9 mouse cellular contexts compared by ENCODE assay signal in the genomic region with DNA sequence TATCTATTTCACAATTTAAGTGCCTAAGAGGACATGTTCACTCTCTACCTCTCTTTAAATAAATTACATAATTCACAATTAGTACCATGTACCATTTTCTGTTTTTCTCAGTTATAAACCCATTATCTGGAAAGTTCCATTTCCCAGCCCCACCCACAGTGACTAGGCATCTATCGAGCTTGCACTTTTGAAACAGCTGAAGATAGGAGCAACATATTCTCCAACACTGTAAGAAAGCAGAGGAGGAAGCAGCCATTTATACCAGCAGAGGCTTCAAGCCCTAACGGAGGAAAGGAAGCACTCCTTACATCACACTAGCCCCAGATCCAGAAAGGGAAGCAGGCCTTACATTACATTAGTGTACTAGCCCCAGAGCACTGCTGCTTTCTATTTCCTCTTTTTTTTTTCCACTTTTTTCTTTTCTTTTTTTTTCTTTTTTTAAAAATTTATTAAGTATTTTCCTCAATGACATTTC.
DNase-seq lines count a peak whose midpoint lies in the region; ATAC-seq and TF ChIP-seq lines count a peak whose summit lies in the region.
"Had no signal": no experiment of that assay in that cellular context is flagged by ENCODE, and none has a peak within 500 bp of the region (broad histone marks: within the 10 kb centered on the region; RNA-seq: fewer than 3 reads in every experiment).

No protein-coding gene starts in this region.

- H3K4me1 ChIP-seq in kidney, adult 2 months (ENCODE audit: control insufficient read depth, insufficient read depth, low read length) = no peaks in the 10 kb centered on the region
- H3K4me1 ChIP-seq in brown adipose tissue, adult 24 weeks (ENCODE audit: control insufficient read depth, insufficient read depth, insufficient read length, low read length) = no peaks in the 10 kb centered on the region
- H3K4me1 ChIP-seq in intestine, postnatal 0 days (replicated peaks; ENCODE audit: control insufficient read depth, insufficient read depth, low read length) = no peaks in the 10 kb centered on the region; the same call in 1 of the 2 replicates
- H3K4me1 ChIP-seq in small intestine, adult 2 months (ENCODE audit: control insufficient read depth, insufficient read depth, insufficient read length, low read length) = peaks cover 3% of the 10 kb centered on the region; the same call in 1 of the 2 replicates
- no peaks in the 10 kb centered on the region for H3K4me1 ChIP-seq in embryonic facial prominence, embryonic 10.5 days
- H3K4me1 ChIP-seq: embryonic facial prominence, embryonic 13.5 days had no signal

- H3K9ac ChIP-seq in intestine, postnatal 0 days (ENCODE audit: low read depth, low read length) = no peak overlapping the region
- H3K9ac ChIP-seq: embryonic facial prominence, embryonic 13.5 days had no signal

- DNase-seq in kidney, adult 2 months = peak; percentile 29
- DNase-seq in kidney, adult 8-10 months = no peak
- no peak for DNase-seq in embryo, embryonic 9.5 days (ENCODE audit: extremely low spot score)
- no peak for DNase-seq in MN1 (ENCODE audit: low spot score)
- DNase-seq in embryonic facial prominence, embryonic 10.5 days (ENCODE audit: low spot score) = no peak

- H3K9me3 ChIP-seq in intestine, postnatal 0 days (ENCODE audit: control insufficient read depth) = no peaks in the 10 kb centered on the region
- no peaks in the 10 kb centered on the region for H3K9me3 ChIP-seq in embryonic facial prominence, embryonic 10.5 days
- H3K9me3 ChIP-seq: embryonic facial prominence, embryonic 13.5 days had no signal

- whole genome bisulfite sequencing in kidney, adult 2 months = 43% methylated on average over 2 of the region's 2 CpGs
- 18% methylated on average over 2 of the region's 2 CpGs for WGBS in intestine, postnatal 0 days
- WGBS in small intestine, adult 2 months = 6% methylated on average over 2 of the region's 2 CpGs
- 74% methylated on average over 2 of the region's 2 CpGs for WGBS in embryonic facial prominence, embryonic 10.5 days

- no peak for TF ChIP-seq POLR2A in kidney, adult 2 months (IDR thresholded peaks at IDR 0.05; ENCODE audit: low read depth, low read length)
- no peak for TF ChIP-seq POLR2A in small intestine, adult 2 months (IDR thresholded peaks at IDR 0.05; ENCODE audit: low read depth, low read length)

- H3K4me2 ChIP-seq in intestine, postnatal 0 days (replicated peaks; ENCODE audit: low read depth) = no peak overlapping the region
- H3K4me2 ChIP-seq: embryonic facial prominence, embryonic 13.5 days had no signal

- H3K36me3 ChIP-seq in kidney, adult 2 months (ENCODE audit: control insufficient read depth, insufficient read depth, low read length) = no peaks in the 10 kb centered on the region
- H3K36me3 ChIP-seq in intestine, postnatal 0 days (ENCODE audit: control insufficient read depth, insufficient read depth) = peaks cover 10% of the 10 kb centered on the region; the same call in 1 of the 2 replicates
- peaks cover 10% of the 10 kb centered on the region; the same call in 1 of the 2 replicates for H3K36me3 ChIP-seq in small intestine, adult 2 months (ENCODE audit: control insufficient read depth, insufficient read depth, low read length)
- H3K36me3 ChIP-seq in embryonic facial prominence, embryonic 10.5 days (replicated peaks) = peaks cover 15% of the 10 kb centered on the region

- TF ChIP-seq CTCF in kidney, adult 2 months (conservative IDR thresholded peaks at IDR 0.05; ENCODE audit: insufficient read depth, insufficient read length, low read depth, low read length) = no peak
- TF ChIP-seq CTCF in intestine, postnatal 0 days (IDR thresholded peaks at IDR 0.05; ENCODE audit: low read depth) = no peak
- TF ChIP-seq CTCF in small intestine, adult 2 months (IDR thresholded peaks at IDR 0.05; ENCODE audit: extremely low read depth, insufficient read length, insufficient replicate concordance, low read depth, low read length) = no peak

- H3K4me3 ChIP-seq in kidney, adult 2 months (ENCODE audit: insufficient read depth, low read depth, low read length) = no peak overlapping the region
- H3K4me3 ChIP-seq in brown adipose tissue, adult 24 weeks (ENCODE audit: insufficient read depth, low read depth, low read length) = no peak overlapping the region
- H3K4me3 ChIP-seq in intestine, postnatal 0 days (ENCODE audit: low read depth, low read length) = no peak overlapping the region
- no peak overlapping the region for H3K4me3 ChIP-seq in small intestine, adult 2 months (ENCODE audit: low read depth, low read length)
- H3K4me3 ChIP-seq in embryonic facial prominence, embryonic 10.5 days = no peak overlapping the region
- H3K4me3 ChIP-seq: embryonic facial prominence, embryonic 13.5 days had no signal

- no peak overlapping the region for H3K27ac ChIP-seq in kidney, adult 2 months (ENCODE audit: insufficient read depth, low read depth, low read length)
- H3K27ac ChIP-seq in brown adipose tissue, adult 24 weeks (replicated peaks; ENCODE audit: low read depth, low read length) = peak overlapping the region; percentile 53
- H3K27ac ChIP-seq in intestine, postnatal 0 days (ENCODE audit: low read depth, low read length) = 0 out of 2 replicates have a peak overlapping the region, but pooled peaks have one; percentile 4
- H3K27ac ChIP-seq in small intestine, adult 2 months (ENCODE audit: insufficient read depth, low read depth, low read length) = peak overlapping the region; percentile 89
- no peak overlapping the region for H3K27ac ChIP-seq in embryonic facial prominence, embryonic 10.5 days (replicated peaks)
- H3K27ac ChIP-seq: embryonic facial prominence, embryonic 13.5 days had no signal

- ATAC-seq in intestine, postnatal 0 days = peak; percentile 34; the same call in 1 of the 2 replicates

- no peaks in the 10 kb centered on the region for H3K27me3 ChIP-seq in kidney, adult 2 months (replicated peaks; ENCODE audit: control insufficient read depth, insufficient read depth, low read length)
- H3K27me3 ChIP-seq in intestine, postnatal 0 days (replicated peaks; ENCODE audit: control insufficient read depth, insufficient read depth, low read length) = no peaks in the 10 kb centered on the region
- no peaks in the 10 kb centered on the region for H3K27me3 ChIP-seq in small intestine, adult 2 months (ENCODE audit: control insufficient read depth, insufficient read depth, low read length)
- H3K27me3 ChIP-seq in embryonic facial prominence, embryonic 10.5 days (replicated peaks; ENCODE audit: low read depth, poor library complexity, severe bottlenecking) = no peaks in the 10 kb centered on the region
- H3K27me3 ChIP-seq: embryonic facial prominence, embryonic 13.5 days had no signal

Comparison
In these comparisons a context has a peak if more than half of its experiments do, and no peak if none do; other contexts are left out.
1. H3K27ac ChIP-seq: peak in brown adipose tissue, adult 24 weeks (single experiment), intestine, postnatal 0 days (single experiment) and small intestine, adult 2 months (single experiment); none in kidney, adult 2 months (single experiment) and embryonic facial prominence, embryonic 10.5 days (single experiment).